Mouse (Mus musculus): ENCODE measurements around the gene Arpc1a. TPM values are rescaled to one million over a fixed set of nuclear protein-coding genes. Genes with fewer than 3 reads are reported as not detected.

Arpc1a gene
- polyA plus RNA-seq, 1 experiment from 2014 or later, result 159 TPM

DNA sequence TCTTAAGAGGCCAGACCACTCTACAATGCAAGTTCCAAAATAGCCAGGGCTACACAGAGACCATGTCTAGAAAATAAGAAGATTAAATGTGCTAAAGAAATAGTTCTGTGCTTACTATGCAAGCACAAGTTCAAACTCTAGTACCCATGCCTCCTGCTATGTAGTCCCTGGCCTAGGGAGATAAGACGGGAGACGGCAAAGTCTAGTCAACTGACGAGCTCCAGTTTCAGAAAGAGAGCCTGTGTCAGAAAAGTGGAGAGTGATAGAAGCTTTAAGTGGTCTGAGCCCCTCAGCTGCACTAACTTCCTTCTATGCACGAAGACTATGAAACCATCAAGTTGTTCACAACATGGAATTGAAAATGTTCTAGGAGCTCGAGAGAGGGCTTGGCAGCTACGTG, 65.7 kb downstream of the Arpc1a start:
- no peak for ATAC-seq (ENCODE audit: insufficient number of reproducible peaks, insufficient read depth, low FRiP score, low TSS enrichment)
- no peaks in the 10 kb centered on the region for H3K4me1 ChIP-seq
- no peak overlapping the region for H3K9ac ChIP-seq
- H3K27me3 ChIP-seq, result no peaks in the 10 kb centered on the region
- peaks cover 96% of the 10 kb centered on the region for H3K36me3 ChIP-seq
- WGBS, result 90% methylated on average over 6 of the region's 6 CpGs
- no peak overlapping the region for H3K4me2 ChIP-seq (replicated peaks)
- no peaks in the 10 kb centered on the region for H3K9me3 ChIP-seq
- H3K4me3 ChIP-seq, result no peak overlapping the region
- no peak overlapping the region for H3K27ac ChIP-seq

DNA sequence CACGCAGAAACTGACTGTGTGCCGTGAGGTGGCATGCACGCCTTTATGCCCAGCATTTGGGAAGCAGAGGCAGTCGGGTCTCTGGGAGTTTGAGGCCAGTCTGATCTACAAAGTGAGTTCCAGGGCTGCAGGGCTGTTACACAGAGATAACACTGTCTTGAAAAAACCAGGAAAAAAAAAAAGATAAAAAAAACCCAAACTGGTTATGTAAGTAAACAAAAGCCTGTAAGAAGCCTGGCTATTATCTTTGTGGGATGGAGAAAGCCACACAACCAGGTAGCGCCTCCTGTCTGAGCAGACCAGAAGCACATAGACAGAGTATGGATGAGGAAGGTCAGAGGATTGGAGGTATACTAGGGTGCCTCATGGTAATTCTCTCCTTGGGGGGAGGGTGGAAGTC, 69.1 kb downstream of the Arpc1a start:
- no peak overlapping the region for H3K9ac ChIP-seq
- H3K36me3 ChIP-seq, result peaks cover 81% of the 10 kb centered on the region
- no peak overlapping the region for H3K4me2 ChIP-seq (replicated peaks)
- ATAC-seq (ENCODE audit: insufficient number of reproducible peaks, insufficient read depth, low FRiP score, low TSS enrichment), result no peak
- H3K27ac ChIP-seq, result no peak overlapping the region
- H3K9me3 ChIP-seq, result no peaks in the 10 kb centered on the region
- H3K4me1 ChIP-seq, result no peaks in the 10 kb centered on the region
- WGBS, result 90% methylated on average over 5 of the region's 5 CpGs
- H3K4me3 ChIP-seq, result no peak overlapping the region
- no peaks in the 10 kb centered on the region for H3K27me3 ChIP-seq

Other genes starting within 250 kb of the Arpc1a start
- gene Smurf1, start 118.0 kb upstream of the Arpc1a start, polyA plus RNA-seq (2016; fragmentation: Nextera tagmentation; extraction: Ambion mirVana), result 24.9 and 26.6 TPM in 2 replicates
- not detected in 2 replicates for gene Gm4871, start 51.1 kb upstream of the Arpc1a start, polyA plus RNA-seq (2016; fragmentation: Nextera tagmentation; extraction: Ambion mirVana)
- not detected in 2 replicates for gene 1700018F24Rik, start 40.8 kb upstream of the Arpc1a start, polyA plus RNA-seq (2016; fragmentation: Nextera tagmentation; extraction: Ambion mirVana)
- not detected in 2 replicates for gene Kpna7, start 200 bp downstream of the Arpc1a start, polyA plus RNA-seq (2016; fragmentation: Nextera tagmentation; extraction: Ambion mirVana)
- 132 and 134 TPM in 2 replicates for gene Arpc1b, start 30.4 kb downstream of the Arpc1a start, polyA plus RNA-seq (2016; fragmentation: Nextera tagmentation; extraction: Ambion mirVana)
- gene Pdap1, start 56.4 kb downstream of the Arpc1a start, polyA plus RNA-seq (2016; fragmentation: Nextera tagmentation; extraction: Ambion mirVana), result 129 and 130 TPM in 2 replicates
- 218 and 235 TPM in 2 replicates for gene Bud31, start 56.5 kb downstream of the Arpc1a start, polyA plus RNA-seq (2016; fragmentation: Nextera tagmentation; extraction: Ambion mirVana)
- gene Ptcd1, start 83.3 kb downstream of the Arpc1a start, polyA plus RNA-seq (2016; fragmentation: Nextera tagmentation; extraction: Ambion mirVana), result 21.6 and 22.8 TPM in 2 replicates
- 62.8 and 65.2 TPM in 2 replicates for gene Cpsf4, start 83.4 kb downstream of the Arpc1a start, polyA plus RNA-seq (2016; fragmentation: Nextera tagmentation; extraction: Ambion mirVana)
- gene Atp5j2, start 108.2 kb downstream of the Arpc1a start, polyA plus RNA-seq (2016; fragmentation: Nextera tagmentation; extraction: Ambion mirVana), result 539 and 600 TPM in 2 replicates
- 9.4 and 9.5 TPM in 2 replicates for gene Zkscan14, start 118.0 kb downstream of the Arpc1a start, polyA plus RNA-seq (2016; fragmentation: Nextera tagmentation; extraction: Ambion mirVana)
- gene Zkscan5, start 120.7 kb downstream of the Arpc1a start, polyA plus RNA-seq (2016; fragmentation: Nextera tagmentation; extraction: Ambion mirVana), result 19.5 and 20.3 TPM in 2 replicates
- gene Zfp655, start 147.9 kb downstream of the Arpc1a start, polyA plus RNA-seq (2016; fragmentation: Nextera tagmentation; extraction: Ambion mirVana), result 36.6 and 39.6 TPM in 2 replicates
- gene Zscan25, start 196.7 kb downstream of the Arpc1a start, polyA plus RNA-seq (2016; fragmentation: Nextera tagmentation; extraction: Ambion mirVana), result 0.75 and 0.88 TPM in 2 replicates

Data from embryonic facial prominence, embryonic 12.5 days (tissue).